Mouse (Mus musculus): ENCODE data around the gene Ndufb11. TPM values are rescaled to one million over a fixed set of nuclear protein-coding genes. Genes with fewer than 3 reads are reported as not detected.

Gene Ndufb11
- 282 and 300 TPM in 2 replicates for polyA plus RNA-seq (2012; rRNA removed)

DNA sequence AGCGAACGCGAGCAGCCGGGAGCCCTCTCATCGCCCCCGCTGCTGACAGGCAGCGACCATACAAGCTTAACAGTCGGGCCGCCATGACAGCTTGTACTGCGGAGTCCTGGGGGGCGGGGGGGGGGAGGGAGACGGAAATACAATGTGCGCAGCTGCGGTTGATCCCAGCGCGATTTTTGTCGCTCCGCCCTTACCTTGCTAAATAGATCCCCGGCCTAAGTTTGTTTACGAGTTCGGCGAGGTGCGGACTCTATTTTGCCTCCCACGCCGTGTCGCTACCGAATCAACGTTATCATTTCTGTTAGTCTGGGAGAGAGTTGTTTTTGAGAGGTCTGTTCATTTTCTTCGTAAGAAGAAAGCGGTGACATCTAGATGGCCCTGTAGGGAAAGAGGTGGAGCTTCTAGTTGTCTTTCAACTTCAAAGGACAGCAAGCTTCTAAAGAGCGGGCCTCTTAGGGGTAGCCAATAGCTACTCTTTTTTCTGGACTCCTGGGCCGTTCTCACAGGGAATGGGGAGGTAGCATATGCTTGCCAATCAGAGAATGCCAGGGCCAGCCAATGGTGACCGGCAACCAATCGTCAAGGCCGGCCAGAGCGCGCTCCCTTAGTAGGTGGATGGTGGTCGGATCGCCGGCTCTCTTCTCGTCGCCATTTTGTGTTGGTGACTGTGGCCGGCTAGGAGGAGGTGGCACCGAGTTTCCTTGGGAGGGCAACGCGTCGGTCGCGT is at the start of gene Ndufb11, which contains the start of gene Rbm10:
Ndufb11 (minus strand) TSS at position 444 of the 727 bp plus-strand sequence.
Rbm10 (plus strand) TSS at position 328 of the 727 bp plus-strand sequence.
- DNase-seq, result peak; percentile 83 to 87

DNA sequence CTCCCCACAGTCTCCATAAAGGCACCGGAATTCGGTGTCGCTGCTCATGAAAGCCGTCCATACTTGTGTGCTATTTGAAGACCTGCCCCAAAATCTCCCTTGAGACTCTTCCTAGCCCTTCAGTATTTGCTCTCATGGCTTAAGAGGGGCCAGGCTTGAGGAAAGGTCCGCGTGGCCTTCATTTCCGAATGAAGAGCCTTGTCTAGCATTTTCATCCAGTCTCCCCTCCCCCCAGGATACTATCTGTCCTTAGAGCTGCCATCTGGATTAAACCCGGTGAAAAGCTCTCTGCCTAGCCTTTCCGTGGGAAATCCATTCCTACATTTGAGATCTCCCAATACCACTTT is 46.0 kb upstream of the Ndufb11 start:
- peak in 1 of 2 experiments; percentile 29 for DNase-seq
- 8% methylated on average over 9 of the region's 9 CpGs for WGBS
- TF ChIP-seq CTCF (IDR thresholded peaks at IDR 0.05; ENCODE audit: borderline replicate concordance, insufficient read depth, low read depth, low read length), result no peak
- no peak for TF ChIP-seq POLR2A (IDR thresholded peaks at IDR 0.05; ENCODE audit: borderline replicate concordance, insufficient read depth, low read length)
- peak overlapping the region; percentile 81 for H3K27ac ChIP-seq (ENCODE audit: insufficient read depth, low read length)
- peak overlapping the region; percentile 87 for H3K4me3 ChIP-seq (replicated peaks; ENCODE audit: insufficient read depth, low read depth, low read length)
- no peaks in the 10 kb centered on the region for H3K4me1 ChIP-seq (ENCODE audit: control insufficient read depth, insufficient read depth, low read length)
- no peaks in the 10 kb centered on the region for H3K27me3 ChIP-seq (ENCODE audit: control insufficient read depth, insufficient read depth, low read length)

More for the DNA sequence above, at the start of gene Ndufb11, which contains the start of gene Rbm10:
- Histone ChIP-seq H3K27ac (ENCODE audit: insufficient read depth, low read length) (peak within 1 kb of the TSS; percentile 98), H3K4me3 (replicated peaks; ENCODE audit: insufficient read depth, low read depth, low read length) (peak within 1 kb of the TSS; percentile 77), H3K4me1 (ENCODE audit: control insufficient read depth, insufficient read depth, low read length) (peaks cover 8% of the 10 kb centered on the region; the same call in 1 of the 2 replicates), H3K27me3 (ENCODE audit: control insufficient read depth, insufficient read depth, low read length) (no peaks in the 10 kb centered on the region)
- TF ChIP-seq POLR2A (IDR thresholded peaks at IDR 0.05; ENCODE audit: borderline replicate concordance, insufficient read depth, low read length) (peak; percentile 44; the same call in 1 of the 2 replicates), CTCF (IDR thresholded peaks at IDR 0.05; ENCODE audit: borderline replicate concordance, insufficient read depth, low read depth, low read length) (no peak)
- WGBS, result 10% methylated on average over 45 of the region's 49 CpGs

- Histone ChIP-seq H3K4me1 (ENCODE audit: control insufficient read depth, insufficient read depth, low read length) (no peaks in the 10 kb centered on the region), H3K27ac (ENCODE audit: insufficient read depth, low read length) (peak overlapping the region; percentile 81), H3K4me3 (replicated peaks; ENCODE audit: insufficient read depth, low read depth, low read length) (peak overlapping the region; percentile 87), H3K27me3 (ENCODE audit: control insufficient read depth, insufficient read depth, low read length) (no peaks in the 10 kb centered on the region)
- DNase-seq, result peak; percentile 83 to 89
- 9% methylated on average over 28 of the region's 28 CpGs for WGBS
- peak; percentile 68 for TF ChIP-seq POLR2A (IDR thresholded peaks at IDR 0.05; ENCODE audit: borderline replicate concordance, insufficient read depth, low read length)
- peak; percentile 44; the same call in 1 of the 2 replicates for TF ChIP-seq CTCF (IDR thresholded peaks at IDR 0.05; ENCODE audit: borderline replicate concordance, insufficient read depth, low read depth, low read length)
Measured at GRCm38 (mm10) chrX:20662716-20663443, 45.5 kb upstream of the Ndufb11 start.

GRCm38 (mm10) chrX:20662317-20662715 is 44.9 kb upstream of the Ndufb11 start:
- TF ChIP-seq POLR2A (IDR thresholded peaks at IDR 0.05; ENCODE audit: borderline replicate concordance, insufficient read depth, low read length) (no peak), CTCF (IDR thresholded peaks at IDR 0.05; ENCODE audit: borderline replicate concordance, insufficient read depth, low read depth, low read length) (no peak)
- H3K4me3 ChIP-seq (replicated peaks; ENCODE audit: insufficient read depth, low read depth, low read length), result no peak overlapping the region
- no peak for DNase-seq

GRCm38 (mm10) chrX:20658891-20659406 is 41.5 kb upstream of the Ndufb11 start:
- no peak for TF ChIP-seq POLR2A (IDR thresholded peaks at IDR 0.05; ENCODE audit: borderline replicate concordance, insufficient read depth, low read length)
- TF ChIP-seq CTCF (IDR thresholded peaks at IDR 0.05; ENCODE audit: borderline replicate concordance, insufficient read depth, low read depth, low read length), result no peak
- DNase-seq, result no peak
- H3K27me3 ChIP-seq (ENCODE audit: control insufficient read depth, insufficient read depth, low read length), result no peaks in the 10 kb centered on the region
- H3K27ac ChIP-seq (ENCODE audit: insufficient read depth, low read length), result no peak overlapping the region
- H3K4me1 ChIP-seq (ENCODE audit: control insufficient read depth, insufficient read depth, low read length), result no peaks in the 10 kb centered on the region
- peak overlapping the region; percentile 93 for H3K4me3 ChIP-seq (replicated peaks; ENCODE audit: insufficient read depth, low read depth, low read length)
- WGBS, result 5% methylated on average over 24 of the region's 24 CpGs

More at GRCm38 (mm10) chrX:20662317-20662715, 44.9 kb upstream of the Ndufb11 start:
- 17% methylated on average over 5 of the region's 5 CpGs for WGBS
- no peaks in the 10 kb centered on the region for H3K27me3 ChIP-seq (ENCODE audit: control insufficient read depth, insufficient read depth, low read length)
- H3K27ac ChIP-seq (ENCODE audit: insufficient read depth, low read length), result no peak overlapping the region
- no peaks in the 10 kb centered on the region for H3K4me1 ChIP-seq (ENCODE audit: control insufficient read depth, insufficient read depth, low read length)

DNA sequence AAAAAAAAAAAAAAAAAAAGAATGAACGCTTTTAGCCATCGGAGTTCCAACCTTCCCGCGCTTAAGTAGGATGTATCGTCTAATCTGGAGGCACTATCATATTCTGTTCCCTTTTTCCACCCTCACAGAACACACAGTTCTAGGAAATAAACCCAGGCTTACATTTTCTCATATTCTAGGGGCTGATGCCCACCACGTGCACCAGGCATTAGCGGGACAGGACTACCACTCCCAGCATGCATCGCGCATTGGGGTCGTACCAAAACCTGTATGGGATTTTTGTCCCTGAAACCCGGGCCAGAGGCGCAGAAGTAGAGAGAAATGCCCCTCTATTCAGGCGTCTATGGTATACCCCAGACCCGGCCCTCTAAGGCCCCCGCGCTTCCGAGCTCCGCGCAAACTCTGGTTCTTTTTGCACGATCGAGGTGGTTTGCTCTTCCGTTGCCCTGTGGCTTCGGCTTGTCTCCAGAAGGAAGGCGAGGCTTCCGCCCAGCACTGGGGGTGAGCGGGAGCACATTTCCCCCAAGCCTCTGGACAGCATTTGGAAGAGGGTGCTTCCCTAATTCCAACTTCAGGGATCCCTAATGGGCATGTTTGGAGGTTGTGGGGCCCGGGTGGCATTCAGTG is 40.7 kb upstream of the Ndufb11 start, which contains the start of gene Uba1:
Uba1 (plus strand) TSS at position 301 of the 627 bp plus-strand sequence.
- Histone ChIP-seq H3K27ac (ENCODE audit: insufficient read depth, low read length) (no peak within 1 kb of the TSS), H3K4me1 (ENCODE audit: control insufficient read depth, insufficient read depth, low read length) (no peaks in the 10 kb centered on the region), H3K4me3 (replicated peaks; ENCODE audit: insufficient read depth, low read depth, low read length) (peak within 1 kb of the TSS; percentile 93), H3K27me3 (ENCODE audit: control insufficient read depth, insufficient read depth, low read length) (no peaks in the 10 kb centered on the region)
- WGBS, result 9% methylated on average over 27 of the region's 27 CpGs
- peak; percentile 79 to 86 for DNase-seq
- no peak for TF ChIP-seq CTCF (IDR thresholded peaks at IDR 0.05; ENCODE audit: borderline replicate concordance, insufficient read depth, low read depth, low read length)
- TF ChIP-seq POLR2A (IDR thresholded peaks at IDR 0.05; ENCODE audit: borderline replicate concordance, insufficient read depth, low read length), result 0 out of 2 replicates have a peak, but pooled peaks have one; percentile 15

DNA sequence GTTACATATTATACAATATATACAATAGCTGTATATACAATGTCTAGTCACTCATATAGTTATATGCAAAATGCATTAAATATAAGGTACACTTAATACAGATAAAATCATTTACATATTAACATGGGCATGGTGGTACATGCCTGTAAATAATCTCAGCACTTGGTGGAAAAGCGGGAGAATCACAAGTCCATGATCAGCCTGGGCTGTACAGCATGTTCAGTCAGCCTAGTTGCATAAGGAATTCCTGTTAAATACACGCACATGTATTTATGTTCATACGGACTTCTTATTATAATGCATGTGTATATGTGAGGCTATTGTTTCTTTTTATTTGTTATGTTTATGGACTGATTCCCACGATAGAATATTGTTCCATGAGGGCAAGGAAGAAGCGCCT is 40.2 kb upstream of the Ndufb11 start:
- Histone ChIP-seq H3K4me1 (ENCODE audit: control insufficient read depth, insufficient read depth, low read length) (no peaks in the 10 kb centered on the region), H3K4me3 (replicated peaks; ENCODE audit: insufficient read depth, low read depth, low read length) (no peak overlapping the region), H3K27me3 (ENCODE audit: control insufficient read depth, insufficient read depth, low read length) (no peaks in the 10 kb centered on the region), H3K27ac (ENCODE audit: insufficient read depth, low read length) (no peak overlapping the region)
- no peak for DNase-seq
- TF ChIP-seq POLR2A (IDR thresholded peaks at IDR 0.05; ENCODE audit: borderline replicate concordance, insufficient read depth, low read length), result no peak
- no peak for TF ChIP-seq CTCF (IDR thresholded peaks at IDR 0.05; ENCODE audit: borderline replicate concordance, insufficient read depth, low read depth, low read length)
- WGBS, result 13% methylated on average over 5 of the region's 5 CpGs

All from cerebellum, adult 2 months (tissue).